Mouse (Mus musculus) activated CD4-positive, CD25-positive, alpha-beta regulatory T cell, adult 4 months (primary cell): Measurements from ENCODE around the gene Irak3. TPM values are rescaled to one million over a fixed set of nuclear protein-coding genes. Genes with fewer than 3 reads are reported as not detected.
A peak's percentile ranks its signal among the peaks of the same experiment; 100 is the strongest.

Experiments used
- ATAC-seq: one replicate; pipeline ENCODE4 v1.8.0; 2017
- polyA plus RNA-seq, 2 experiments: library from polyadenylated mRNA; unstranded; fragments of 100-300 nt; shearing (Covaris generic); gene quantifications; one replicate each; pipeline ENCODE4 v1.2.1; 2017

Irak3 gene
- polyA plus RNA-seq, 2 experiments from 2014 or later, result 0.69 to 1.4 TPM

DNA sequence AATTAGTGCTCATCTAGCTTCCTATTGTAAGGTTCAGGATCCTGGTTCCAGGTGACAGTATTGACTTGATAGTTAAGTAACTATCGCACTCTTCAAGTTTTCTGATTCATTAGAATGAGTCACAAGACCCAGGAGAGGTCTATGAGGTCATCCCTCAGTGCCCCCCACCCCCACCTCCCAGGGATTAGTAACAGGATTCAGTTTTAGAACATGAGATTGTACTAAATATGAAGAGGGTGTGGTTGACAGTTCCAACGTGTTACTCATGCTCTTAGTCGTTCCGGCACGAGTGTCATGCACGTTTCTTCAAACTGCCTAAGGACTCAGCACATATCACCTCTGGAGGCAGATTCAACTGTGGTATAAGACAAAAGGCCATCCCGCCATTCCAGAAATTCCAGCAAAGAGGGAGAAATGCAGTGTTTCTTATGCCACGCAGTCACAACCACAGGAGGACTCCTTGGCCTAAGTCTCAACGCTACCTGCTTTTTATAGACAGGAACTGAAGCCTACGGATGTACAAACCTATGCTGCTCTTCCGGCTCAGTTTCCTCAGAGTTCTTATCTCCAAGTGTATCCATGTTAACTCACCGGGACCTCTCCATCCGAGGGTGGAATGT, 2.8 kb upstream of the Irak3 start:
- no peak for ATAC-seq

DNA sequence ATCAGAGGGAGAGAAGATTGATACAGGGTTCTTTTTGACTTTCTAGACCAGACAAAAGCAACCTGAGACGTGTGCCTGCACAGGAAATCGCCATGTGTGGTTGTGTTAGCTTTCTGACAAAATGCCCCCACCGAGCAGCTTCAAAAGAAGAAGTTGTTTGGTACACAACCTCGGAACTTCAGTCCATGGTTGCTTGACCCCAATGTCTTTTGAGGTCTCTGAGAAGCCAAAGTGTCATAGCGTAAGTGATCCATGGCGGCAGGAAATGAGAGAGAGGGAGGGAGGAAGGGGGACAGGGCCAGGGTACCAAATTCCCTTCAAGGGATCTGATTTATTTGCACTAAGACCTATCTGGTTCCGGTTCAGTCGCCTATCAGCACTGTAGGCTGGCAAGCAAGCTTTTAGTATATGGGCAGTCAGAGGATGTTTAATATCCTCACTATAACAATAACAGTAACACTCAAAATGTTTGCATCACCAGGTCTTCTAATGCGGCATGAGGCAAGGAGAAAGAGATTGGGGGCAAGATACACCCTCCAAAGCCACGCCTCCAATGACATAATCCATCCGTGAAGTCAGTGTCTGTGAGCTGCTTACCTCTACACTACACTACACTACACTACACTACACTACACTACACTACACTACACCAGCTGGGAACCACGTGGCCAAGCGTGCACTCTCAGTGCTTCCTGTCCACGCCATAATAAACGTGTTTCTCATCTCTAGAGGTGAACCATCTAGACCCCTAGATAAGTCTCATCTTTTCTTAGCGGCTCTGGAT, 729 bp upstream of the Irak3 start:
- peak; percentile 32 for ATAC-seq

DNA sequence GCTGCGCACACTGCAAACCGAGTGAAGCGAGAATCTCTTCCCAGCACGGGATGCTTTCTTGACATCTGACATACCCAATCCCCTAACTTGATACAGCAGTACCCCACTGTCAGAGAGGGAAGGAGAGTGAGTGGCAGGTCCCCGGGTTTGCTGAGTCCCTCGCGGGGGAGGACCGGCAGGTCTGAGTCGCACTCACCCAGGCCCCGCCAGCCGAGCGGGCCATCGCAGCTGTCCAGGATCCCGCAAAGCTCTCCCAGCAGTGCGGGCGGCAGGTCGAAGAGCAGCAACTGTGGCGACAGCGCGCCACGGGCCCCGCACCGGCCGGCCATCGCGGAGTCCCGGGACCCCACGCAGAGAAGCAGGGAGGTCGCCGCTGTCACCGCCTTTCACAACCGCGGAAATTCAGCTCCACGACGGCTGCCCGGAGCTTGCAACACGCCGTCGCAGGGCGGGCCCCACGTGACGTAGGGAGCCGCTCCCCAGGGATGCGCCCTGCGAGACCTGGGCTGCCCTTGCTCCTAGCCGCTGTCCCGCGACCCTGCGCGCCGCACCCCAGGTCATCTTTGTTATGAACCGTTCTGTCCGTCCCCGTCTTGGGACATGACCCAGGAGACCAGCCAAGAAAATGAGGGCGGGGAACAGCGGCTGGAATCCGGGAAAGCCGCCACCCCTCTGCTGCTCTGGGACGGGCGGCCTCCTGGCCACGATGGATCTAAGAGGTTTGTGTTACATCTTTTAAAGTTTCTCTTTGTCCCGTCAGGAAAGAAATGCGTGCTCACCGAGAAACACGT, 604 bp downstream of the Irak3 start, which contains the start of gene Tmbim4:
TSS of gene Tmbim4 (plus strand) at position 460 of the 791 bp plus-strand sequence.
- peak; percentile 43 for ATAC-seq

- no peak for ATAC-seq
Measured at GRCm38 (mm10) chr10:120197061-120197835, 4.7 kb downstream of the Irak3 start.

DNA sequence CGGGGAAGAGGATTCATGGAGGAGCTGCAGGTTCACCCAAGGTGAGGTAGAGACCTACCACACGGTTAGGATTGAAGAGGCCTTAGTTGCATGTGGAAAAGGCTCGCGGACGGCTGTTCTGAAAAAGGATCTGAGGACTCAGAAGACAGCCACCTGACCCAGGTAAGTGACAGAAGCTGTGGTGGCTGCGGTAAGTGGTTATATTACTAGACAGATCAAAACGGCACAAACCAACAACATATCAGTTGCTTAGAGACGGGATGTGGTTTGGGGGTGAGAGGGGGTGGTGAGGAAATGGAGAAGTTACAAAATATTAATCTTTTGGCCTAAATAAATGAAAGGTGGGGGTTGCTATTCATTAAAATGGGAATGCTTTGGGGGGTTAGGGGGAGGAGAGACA, 8.7 kb downstream of the Irak3 start:
- ATAC-seq, result peak; percentile 94

GRCm38 (mm10) chr10:120192278-120192677, 9.7 kb downstream of the Irak3 start:
- ATAC-seq, result no peak

- ATAC-seq, result no peak
Measured at GRCm38 (mm10) chr10:120191165-120191564, 10.8 kb downstream of the Irak3 start.

GRCm38 (mm10) chr10:120189782-120190181, 12.1 kb downstream of the Irak3 start:
- ATAC-seq, result no peak

DNA sequence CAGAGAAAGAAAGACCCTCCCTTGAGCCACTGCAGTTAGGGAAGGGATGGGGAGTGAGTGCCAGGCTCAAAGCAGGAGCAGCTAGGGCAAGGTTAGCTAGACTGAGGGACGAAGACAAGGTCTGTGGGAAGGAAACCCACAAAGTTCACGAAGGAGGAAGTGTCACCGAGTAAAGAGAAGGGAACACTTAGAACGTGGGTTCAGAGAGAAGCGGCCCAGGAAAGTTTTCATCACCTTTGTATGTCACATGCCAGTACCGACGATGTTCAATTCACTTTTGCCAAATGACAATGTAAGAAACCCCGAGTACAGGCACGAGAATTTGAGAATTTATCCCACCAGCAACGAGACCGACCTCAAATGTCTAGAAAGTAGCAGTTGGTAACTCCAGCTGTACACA, 12.7 kb downstream of the Irak3 start:
- ATAC-seq, result no peak

- ATAC-seq, result no peak
Measured at GRCm38 (mm10) chr10:120188513-120188912, 13.4 kb downstream of the Irak3 start.

- no peak for ATAC-seq
Measured at GRCm38 (mm10) chr10:120183342-120183741, 18.6 kb downstream of the Irak3 start.

DNA sequence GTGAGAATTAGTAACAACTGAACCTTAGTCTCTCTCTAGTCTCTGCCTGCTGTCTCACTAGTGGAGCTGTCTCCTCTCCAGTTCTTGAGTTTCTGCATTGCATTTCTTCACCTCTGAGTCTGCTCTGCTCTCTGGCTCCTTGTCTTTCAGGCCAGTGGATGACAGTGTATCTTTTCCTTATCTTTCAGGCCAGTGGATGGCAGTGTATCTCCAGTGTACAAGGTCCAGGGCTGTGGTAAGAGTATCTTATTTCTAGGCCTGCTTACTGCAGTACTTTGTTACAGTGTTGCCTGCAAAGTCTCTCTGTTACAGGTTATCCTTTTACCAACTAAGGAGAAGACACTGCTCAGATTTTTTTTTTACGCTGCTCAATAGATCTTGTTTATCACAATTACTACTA, 19.0 kb downstream of the Irak3 start:
- ATAC-seq, result peak; percentile 65

DNA sequence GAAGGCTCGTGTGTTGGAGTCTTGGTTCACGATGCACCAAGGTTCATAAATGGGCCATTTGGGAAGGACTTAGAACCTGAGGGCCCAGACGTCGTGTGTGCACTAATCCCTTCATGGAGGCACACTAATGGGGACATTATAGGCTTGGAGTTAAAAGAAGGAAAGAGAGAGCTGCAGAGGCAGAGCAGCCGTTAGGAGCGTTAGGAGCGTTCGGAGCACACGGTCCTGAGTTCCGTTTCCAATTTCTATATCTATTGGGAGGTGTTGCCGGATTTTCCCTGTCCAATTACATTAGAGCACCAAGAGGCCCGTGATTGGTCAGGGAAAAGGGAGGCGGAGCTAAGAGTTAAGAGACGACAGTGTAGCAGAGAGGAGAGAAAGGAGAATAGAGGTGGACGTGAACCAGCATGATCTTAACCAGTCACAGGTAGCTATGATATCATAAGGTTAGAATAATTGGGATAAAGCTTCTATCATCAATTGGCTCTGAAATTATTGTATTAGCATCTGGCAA, 27.7 kb downstream of the Irak3 start:
- ATAC-seq, result no peak

GRCm38 (mm10) chr10:120171340-120171739, 30.6 kb downstream of the Irak3 start:
- no peak for ATAC-seq

DNA sequence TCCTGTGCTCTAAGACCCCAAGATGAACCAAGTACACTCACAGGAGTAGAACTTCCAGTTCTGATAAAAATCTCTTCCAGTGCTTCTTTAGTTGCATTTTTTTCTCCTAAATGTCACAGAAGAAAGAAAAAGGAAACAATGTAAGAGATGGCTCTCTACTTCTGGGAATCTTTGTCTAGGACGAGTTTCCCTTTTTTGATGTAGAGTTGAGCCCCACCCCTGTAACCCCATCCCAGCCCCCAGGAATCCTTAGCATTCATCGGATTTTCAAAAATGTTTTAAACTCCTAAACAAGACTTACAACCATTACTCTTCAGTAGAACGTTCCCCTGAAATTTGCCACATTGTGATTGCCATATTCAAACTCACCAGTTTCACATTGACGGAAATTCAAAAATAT, 31.7 kb downstream of the Irak3 start:
- no peak for ATAC-seq

DNA sequence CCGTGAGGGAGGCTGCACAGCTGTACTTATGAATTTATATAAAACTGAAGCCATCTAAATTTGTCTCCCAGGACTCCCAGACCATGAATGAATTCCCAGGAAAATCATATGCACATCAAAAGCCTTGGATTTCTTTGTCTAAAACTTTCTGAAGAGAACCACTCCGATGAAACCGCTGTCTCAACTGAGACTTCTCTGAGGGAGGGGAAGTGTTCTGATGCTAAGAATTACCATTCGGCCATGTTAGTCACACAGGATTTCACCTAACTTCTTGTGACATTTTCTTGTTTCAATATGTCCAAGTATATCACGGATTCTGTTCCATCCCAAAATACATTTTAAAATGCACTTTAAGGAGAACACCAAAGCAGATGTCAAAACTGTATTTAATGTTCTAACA, 32.1 kb downstream of the Irak3 start:
- no peak for ATAC-seq

DNA sequence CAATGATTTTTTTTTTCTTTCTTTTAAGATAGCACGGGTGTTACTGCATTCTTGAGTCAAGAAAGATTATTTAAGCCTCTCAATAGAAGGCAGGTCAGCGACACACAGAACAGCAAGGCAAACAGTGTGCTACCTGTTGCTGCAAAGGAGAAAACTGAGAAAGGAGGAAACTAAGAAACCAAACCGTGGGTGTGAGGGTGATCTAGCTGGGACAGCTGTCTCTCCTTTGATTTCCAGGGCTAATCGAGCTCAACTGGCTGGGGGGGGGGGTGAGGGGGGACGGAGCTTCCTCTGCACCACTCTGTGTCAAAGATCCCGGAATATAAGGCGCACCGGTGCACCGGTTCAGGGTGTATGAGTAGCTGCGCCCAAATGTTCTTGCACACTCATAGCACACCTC, 32.9 kb downstream of the Irak3 start:
- no peak for ATAC-seq

- no peak for ATAC-seq
Measured at GRCm38 (mm10) chr10:120168070-120168469, 33.9 kb downstream of the Irak3 start.

DNA sequence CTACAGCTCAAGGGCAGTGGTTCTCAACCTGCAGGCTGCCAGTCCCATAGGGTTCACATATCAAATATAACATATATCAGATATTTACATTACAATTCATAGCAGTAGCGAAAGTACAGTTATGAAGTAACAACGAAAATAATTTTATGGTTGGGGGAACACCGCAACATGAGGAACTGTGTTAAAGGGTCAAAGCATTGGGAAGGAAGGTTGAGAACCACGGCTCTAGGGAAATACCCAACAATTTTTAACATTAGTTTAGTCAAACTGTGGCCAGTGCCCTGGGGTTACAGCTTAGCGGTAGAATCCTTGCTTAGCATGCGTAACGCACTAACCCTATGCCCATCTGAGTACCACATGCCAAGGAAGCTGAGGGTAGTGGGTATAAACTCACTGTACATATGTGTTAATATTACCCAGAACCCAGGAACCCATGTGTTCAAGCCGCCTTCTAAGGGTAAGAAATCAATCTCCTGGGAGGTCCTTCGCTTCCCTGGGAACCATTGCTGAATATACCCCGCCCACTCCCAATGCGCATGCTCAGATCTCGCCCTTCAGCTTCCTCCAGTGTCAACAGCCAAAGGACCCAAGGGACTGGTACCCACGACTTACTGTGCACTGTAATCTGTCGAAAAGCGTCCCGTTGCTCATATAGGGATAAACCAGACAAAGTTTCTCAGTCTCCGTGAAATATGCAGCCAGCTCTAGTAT, 36.0 kb downstream of the Irak3 start:
- ATAC-seq, result no peak

DNA sequence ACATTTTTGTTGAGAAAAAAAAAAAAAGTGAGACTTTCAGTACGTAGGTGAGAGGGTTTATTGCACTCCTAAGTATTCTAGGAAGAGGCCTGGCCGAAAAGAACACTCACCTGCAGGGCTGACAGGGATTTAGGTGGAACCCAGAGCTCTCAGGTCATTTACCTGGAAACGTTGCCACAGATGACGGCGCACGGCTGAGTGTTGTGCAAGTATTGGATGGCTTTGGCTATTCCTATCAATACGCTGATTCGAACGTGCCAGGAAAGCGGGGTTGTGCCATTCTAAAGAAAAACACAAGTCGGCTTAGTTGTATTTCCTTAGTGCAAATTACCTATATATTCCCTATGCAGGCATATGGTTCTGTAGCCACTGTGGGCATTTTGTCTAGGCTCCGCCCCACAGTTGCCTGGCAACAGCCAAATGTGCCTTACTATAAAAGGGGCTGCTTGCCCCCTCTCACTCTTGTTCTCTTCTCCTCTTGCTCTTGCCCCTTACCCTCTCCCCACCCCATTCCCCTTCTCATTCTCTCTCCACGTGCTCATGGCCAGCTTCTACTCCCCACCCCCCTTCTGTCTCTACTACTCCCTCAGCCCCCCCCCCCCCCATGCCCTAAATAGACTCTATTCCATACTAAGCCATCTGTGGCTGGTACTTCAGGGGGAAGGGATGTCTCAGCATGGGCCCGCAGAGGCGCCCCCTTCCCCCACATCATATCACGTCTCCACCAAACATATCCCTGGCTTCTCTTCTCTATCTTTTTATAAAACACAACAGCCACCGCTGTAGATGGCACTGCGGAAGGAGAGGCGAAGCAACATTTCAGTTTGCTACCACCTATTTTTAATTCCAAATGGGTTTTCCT, 36.8 kb downstream of the Irak3 start:
- ATAC-seq, result no peak

DNA sequence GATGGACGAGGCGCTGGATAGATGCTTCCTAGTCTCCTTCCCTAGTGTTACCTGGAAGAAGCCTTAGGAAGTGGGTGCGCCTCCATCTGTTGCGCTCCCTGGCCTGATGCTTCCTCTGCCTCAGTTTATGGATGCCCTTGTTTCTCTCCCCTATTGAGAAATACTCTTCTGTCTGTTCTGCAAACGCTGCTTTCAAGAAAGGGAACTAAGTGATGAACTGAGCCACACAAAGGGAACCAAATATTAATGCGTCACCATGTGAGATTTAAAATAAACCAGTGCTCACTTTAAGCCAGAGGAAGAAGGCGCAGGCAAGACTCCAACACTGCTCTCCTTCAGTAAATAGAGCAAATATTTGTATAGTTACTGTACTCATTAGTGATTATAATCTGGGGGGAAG, 38.4 kb downstream of the Irak3 start:
- no peak for ATAC-seq
